Mouse (Mus musculus): ENCODE measurements around the gene Ttc25.

Gene Ttc25

GRCm38 (mm10) chr11:100603813-100604212, 58.4 kb downstream of the Ttc25 start:
- DNase-seq (ENCODE audit: low read depth, low spot score): no peak

GRCm38 (mm10) chr11:100604321-100605005, 59.1 kb downstream of the Ttc25 start:
- DNase-seq (ENCODE audit: low read depth, low spot score): peak; percentile 62

- no peak for DNase-seq (ENCODE audit: low read depth, low spot score)
These were observed 60.0 kb downstream of the Ttc25 start for GRCm38 (mm10) chr11:100605451-100605850.

GRCm38 (mm10) chr11:100607121-100607520, 61.7 kb downstream of the Ttc25 start:
- DNase-seq (ENCODE audit: low read depth, low spot score): no peak

GRCm38 (mm10) chr11:100608796-100609195, 63.4 kb downstream of the Ttc25 start:
- no peak for DNase-seq (ENCODE audit: low read depth, low spot score)

- no peak for DNase-seq (ENCODE audit: low read depth, low spot score)
These were observed 64.1 kb downstream of the Ttc25 start for GRCm38 (mm10) chr11:100609355-100609996.

GRCm38 (mm10) chr11:100609997-100610680, 64.7 kb downstream of the Ttc25 start:
- DNase-seq (ENCODE audit: low read depth, low spot score): no peak

- DNase-seq (ENCODE audit: low read depth, low spot score): peak; percentile 39
These were observed 66.2 kb downstream of the Ttc25 start for GRCm38 (mm10) chr11:100611627-100612026.

GRCm38 (mm10) chr11:100613241-100613640, 67.8 kb downstream of the Ttc25 start:
- DNase-seq (ENCODE audit: low read depth, low spot score): peak; percentile 81

- DNase-seq (ENCODE audit: low read depth, low spot score): peak; percentile 83
These were observed 70.9 kb downstream of the Ttc25 start for GRCm38 (mm10) chr11:100616332-100616731.

- peak; percentile 82 for DNase-seq (ENCODE audit: low read depth, low spot score)
These were observed 71.4 kb downstream of the Ttc25 start for GRCm38 (mm10) chr11:100616836-100617235.

GRCm38 (mm10) chr11:100617480-100617879, 72.1 kb downstream of the Ttc25 start:
- DNase-seq (ENCODE audit: low read depth, low spot score): no peak

- peak; percentile 86 for DNase-seq (ENCODE audit: low read depth, low spot score)
These were observed 73.5 kb downstream of the Ttc25 start, which contains the start of gene Nkiras2 for GRCm38 (mm10) chr11:100618761-100619484. Nkiras2 (plus strand) TSS chr11:100619244.

- peak; percentile 99 for DNase-seq (ENCODE audit: low read depth, low spot score)
These were observed 74.1 kb downstream of the Ttc25 start for GRCm38 (mm10) chr11:100619485-100619975.

GRCm38 (mm10) chr11:100619982-100620381, 74.6 kb downstream of the Ttc25 start, which contains the start of gene Dnajc7:
Dnajc7 (minus strand) TSS chr11:100620168.
- DNase-seq (ENCODE audit: low read depth, low spot score): peak; percentile 81
